8 mouse cellular contexts compared by ENCODE assay signal in the genomic region with DNA sequence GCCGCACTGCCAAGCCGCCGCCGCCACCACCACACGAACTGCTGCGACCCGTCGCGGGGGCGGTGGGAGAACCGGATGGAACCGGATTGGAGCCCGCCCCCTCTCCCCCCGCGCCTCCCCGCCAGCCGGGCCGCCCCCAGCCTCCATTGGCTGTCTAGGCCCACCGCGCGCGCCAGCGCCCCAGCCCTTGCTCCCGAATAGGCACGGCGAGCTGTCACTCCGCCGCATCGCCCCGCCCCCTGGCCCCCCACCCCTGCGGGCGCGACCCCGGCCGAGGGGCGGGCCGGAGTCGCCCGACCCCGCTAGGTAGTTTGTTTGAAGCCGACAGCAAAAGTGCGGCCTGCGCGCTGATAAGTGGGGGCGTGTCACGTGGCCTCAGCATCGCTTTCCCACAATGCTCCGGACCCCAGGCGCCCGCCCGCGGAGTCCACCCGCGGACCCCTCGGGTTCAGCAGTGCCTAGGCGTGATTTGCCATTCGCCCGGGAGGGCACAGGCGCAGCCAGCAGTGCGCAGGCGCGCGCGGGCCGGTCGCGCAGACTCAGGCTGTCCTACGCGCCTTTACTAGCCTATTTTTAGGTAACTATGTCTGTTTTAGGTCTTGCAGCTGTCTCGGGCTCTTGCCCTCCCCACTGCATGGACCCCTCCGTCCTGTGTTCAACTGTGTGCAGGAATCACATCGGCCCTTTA. TPM values are rescaled to one million over a fixed set of nuclear protein-coding genes. Genes with fewer than 3 reads are reported as not detected.
DNase-seq lines count a peak whose midpoint lies in the region; ATAC-seq and TF ChIP-seq lines count a peak whose summit lies in the region.

Gene Hmgn1, minus strand, starts transcription at position 73 of the 688 bp plus-strand sequence.

- DNase-seq in forebrain, embryonic 14.5 days (ENCODE audit: low spot score) = peak; percentile 98
- DNase-seq in heart, postnatal 14 days = peak; percentile 97 to 98
- peak; percentile 97 for DNase-seq in layer of hippocampus, adult 11-12 months (ENCODE audit: low spot score)
- peak; percentile 96 to 97 for DNase-seq in lung, adult 18-20 months
- peak; percentile 98 for DNase-seq in testis, postnatal 14 days (ENCODE audit: low spot score)

- peak within 1 kb of the TSS; percentile 98 for H3K9ac ChIP-seq in ES-Bruce4 (ENCODE audit: low read depth, poor library complexity, severe bottlenecking)
- peak within 1 kb of the TSS; percentile 97 for H3K9ac ChIP-seq in forebrain, embryonic 14.5 days (ENCODE audit: low read length)
- peak within 1 kb of the TSS; percentile 91 for H3K9ac ChIP-seq in neural tube, embryonic 15.5 days (replicated peaks)

- TF ChIP-seq EP300 in ES-Bruce4 (IDR thresholded peaks at IDR 0.05; ENCODE audit: insufficient read depth, low read depth, low read length) = no peak

- peak; percentile 92 for ATAC-seq in cerebellum, adult (ENCODE audit: insufficient number of reproducible peaks, low FRiP score, low TSS enrichment)
- ATAC-seq in forebrain, embryonic 14.5 days = peak; percentile 98
- peak; percentile 98 for ATAC-seq in neural tube, embryonic 15.5 days (ENCODE audit: low FRiP score)

- WGBS in forebrain, embryonic 14.5 days = under 1% methylated on average over 65 of the region's 72 CpGs
- under 1% methylated on average over 55 of the region's 72 CpGs for WGBS in neural tube, embryonic 15.5 days

- no peaks in the 10 kb centered on the region for H3K9me3 ChIP-seq in ES-Bruce4 (replicated peaks; ENCODE audit: control insufficient read depth, insufficient read depth, low read length, poor library complexity, severe bottlenecking)
- no peaks in the 10 kb centered on the region for H3K9me3 ChIP-seq in forebrain, embryonic 14.5 days (replicated peaks; ENCODE audit: control insufficient read depth, low read length)
- H3K9me3 ChIP-seq in neural tube, embryonic 15.5 days (replicated peaks) = no peaks in the 10 kb centered on the region

- no peaks in the 10 kb centered on the region for H3K27me3 ChIP-seq in ES-Bruce4 (ENCODE audit: control insufficient read depth, insufficient read depth, low read length, poor library complexity, severe bottlenecking)
- no peaks in the 10 kb centered on the region for H3K27me3 ChIP-seq in forebrain, embryonic 14.5 days (replicated peaks; ENCODE audit: control insufficient read depth, insufficient read depth, low read length)
- H3K27me3 ChIP-seq in neural tube, embryonic 15.5 days (replicated peaks) = no peaks in the 10 kb centered on the region

- peak within 1 kb of the TSS; percentile 78 for H3K4me3 ChIP-seq in ES-Bruce4 (ENCODE audit: low read depth, low read length)
- peak within 1 kb of the TSS; percentile 96 for H3K4me3 ChIP-seq in forebrain, embryonic 14.5 days (ENCODE audit: low read depth, low read length)
- H3K4me3 ChIP-seq in neural tube, embryonic 15.5 days (replicated peaks) = peak within 1 kb of the TSS; percentile 80

- no peak for TF ChIP-seq CTCF in ES-Bruce4 (IDR thresholded peaks at IDR 0.05; ENCODE audit: low read depth, low read length)

- peaks cover 32% of the 10 kb centered on the region for H3K36me3 ChIP-seq in ES-Bruce4 (ENCODE audit: control insufficient read depth, insufficient read depth, low read length, poor library complexity, severe bottlenecking)
- H3K36me3 ChIP-seq in forebrain, embryonic 14.5 days (ENCODE audit: control insufficient read depth, insufficient read depth, low read length) = peaks cover 36% of the 10 kb centered on the region
- H3K36me3 ChIP-seq in neural tube, embryonic 15.5 days = peaks cover 29% of the 10 kb centered on the region

- intact Hi-C loops in heart, postnatal 14 days (cut with DNase I) = loop anchor here (5.0 kb wide), 1 partner anchor 46 kb away; the partner anchor contains the start of gene Brwd1

- H3K4me1 ChIP-seq in ES-Bruce4 (ENCODE audit: control insufficient read depth, insufficient read depth, low read length) = peaks cover 2% of the 10 kb centered on the region
- H3K4me1 ChIP-seq in forebrain, embryonic 14.5 days (ENCODE audit: control insufficient read depth, insufficient read depth, low read length) = peaks cover 20% of the 10 kb centered on the region
- H3K4me1 ChIP-seq in neural tube, embryonic 15.5 days = peaks cover 35% of the 10 kb centered on the region

- peak; percentile 95 for TF ChIP-seq POLR2A in ES-Bruce4 (IDR thresholded peaks at IDR 0.05; ENCODE audit: insufficient read depth, low read length)

- peak within 1 kb of the TSS; percentile 25; the same call in 1 of the 2 replicates for H3K27ac ChIP-seq in ES-Bruce4 (ENCODE audit: insufficient read depth, low read length)
- peak within 1 kb of the TSS; percentile 96 for H3K27ac ChIP-seq in forebrain, embryonic 14.5 days (ENCODE audit: low read depth, low read length)
- H3K27ac ChIP-seq in neural tube, embryonic 15.5 days (replicated peaks) = peak within 1 kb of the TSS; percentile 100

- peak within 1 kb of the TSS; percentile 93 for H3K4me2 ChIP-seq in forebrain, embryonic 14.5 days (ENCODE audit: low read length)
- H3K4me2 ChIP-seq in neural tube, embryonic 15.5 days = peak within 1 kb of the TSS; percentile 77

RNA-seq across cellular contexts. Expression of gene Hmgn1, which starts in this region (rescaled TPM):
- 284 and 309 TPM in 2 replicates for polyA plus RNA-seq in ES-Bruce4 (2011; ENCODE audit: insufficient read depth, insufficient read length, low read depth, missing spikeins)
- polyA plus RNA-seq in forebrain, embryonic 14.5 days (2014; fragmentation: Nextera tagmentation; extraction: Ambion mirVana) = 520 and 536 TPM in 2 replicates
- total RNA-seq in heart, postnatal 14 days (2021) = 10 to 100 TPM; 51.1 to 53.5 TPM
- polyA plus RNA-seq in neural tube, embryonic 15.5 days (2015; fragmentation: Nextera tagmentation; extraction: Ambion mirVana) = 273 and 319 TPM in 2 replicates

Comparison
In these comparisons a context has a peak if more than half of its experiments do, and no peak if none do; other contexts are left out.
1. Peak in every context shown above with its lines: DNase-seq, ATAC-seq, H3K4me3 ChIP-seq and H3K27ac ChIP-seq.
2. H3K27ac ChIP-seq: peak in every context shown above with its lines; median percentile 100 in neural tube, embryonic 15.5 days; 96 in forebrain, embryonic 14.5 days; 25 in ES-Bruce4.